Mouse (Mus musculus): ENCODE results near the gene Gpc6. TPM values are rescaled to one million over a fixed set of nuclear protein-coding genes. Genes with fewer than 3 reads are reported as not detected.

Gpc6 gene
- polyA plus RNA-seq, 1 experiment = not detected

GRCm38 (mm10) chr14:117650141-117650540 lies 725.0 kb downstream of the Gpc6 start:
- 99% methylated on average over 4 of the region's 4 CpGs for WGBS
- TF ChIP-seq POLR2A (IDR thresholded peaks at IDR 0.05; ENCODE audit: insufficient read depth, low read depth, low read length) (no peak), CTCF (IDR thresholded peaks at IDR 0.05; ENCODE audit: insufficient read depth, low read depth, low read length) (no peak)
- no peaks in the 10 kb centered on the region for H3K4me1 ChIP-seq (ENCODE audit: control insufficient read depth, insufficient read depth, low read length)
- H3K4me3 ChIP-seq (ENCODE audit: insufficient read depth, low read depth, low read length) = no peak overlapping the region
- H3K27ac ChIP-seq (ENCODE audit: insufficient read depth, low read depth, low read length) = no peak overlapping the region

- Histone ChIP-seq H3K27ac (ENCODE audit: insufficient read depth, low read depth, low read length) (no peak overlapping the region), H3K4me1 (ENCODE audit: control insufficient read depth, insufficient read depth, low read length) (no peaks in the 10 kb centered on the region), H3K4me3 (ENCODE audit: insufficient read depth, low read depth, low read length) (no peak overlapping the region)
- no peak for TF ChIP-seq CTCF (IDR thresholded peaks at IDR 0.05; ENCODE audit: insufficient read depth, low read depth, low read length)
- TF ChIP-seq POLR2A (IDR thresholded peaks at IDR 0.05; ENCODE audit: insufficient read depth, low read depth, low read length) = no peak
- WGBS = 81% methylated on average over 4 of the region's 4 CpGs
These were observed 726.2 kb downstream of the Gpc6 start for GRCm38 (mm10) chr14:117651271-117651670.

GRCm38 (mm10) chr14:117651938-117652337 lies 726.8 kb downstream of the Gpc6 start:
- H3K4me1 ChIP-seq (ENCODE audit: control insufficient read depth, insufficient read depth, low read length) = no peaks in the 10 kb centered on the region
- H3K27ac ChIP-seq (ENCODE audit: insufficient read depth, low read depth, low read length) = no peak overlapping the region
- TF ChIP-seq POLR2A (IDR thresholded peaks at IDR 0.05; ENCODE audit: insufficient read depth, low read depth, low read length) (no peak), CTCF (IDR thresholded peaks at IDR 0.05; ENCODE audit: insufficient read depth, low read depth, low read length) (no peak)
- no peak overlapping the region for H3K4me3 ChIP-seq (ENCODE audit: insufficient read depth, low read depth, low read length)
- 97% methylated on average over 2 of the region's 2 CpGs for WGBS

GRCm38 (mm10) chr14:117655382-117655781 lies 730.3 kb downstream of the Gpc6 start:
- no peaks in the 10 kb centered on the region for H3K4me1 ChIP-seq (ENCODE audit: control insufficient read depth, insufficient read depth, low read length)
- TF ChIP-seq POLR2A (IDR thresholded peaks at IDR 0.05; ENCODE audit: insufficient read depth, low read depth, low read length) = no peak
- no peak for TF ChIP-seq CTCF (IDR thresholded peaks at IDR 0.05; ENCODE audit: insufficient read depth, low read depth, low read length)
- H3K27ac ChIP-seq (ENCODE audit: insufficient read depth, low read depth, low read length) = no peak overlapping the region
- WGBS = 78% methylated on average over 6 of the region's 6 CpGs
- H3K4me3 ChIP-seq (ENCODE audit: insufficient read depth, low read depth, low read length) = no peak overlapping the region

- no peak overlapping the region for H3K4me3 ChIP-seq (ENCODE audit: insufficient read depth, low read depth, low read length)
- H3K4me1 ChIP-seq (ENCODE audit: control insufficient read depth, insufficient read depth, low read length) = no peaks in the 10 kb centered on the region
- WGBS = 95% methylated on average over 8 of the region's 8 CpGs
- no peak for TF ChIP-seq POLR2A (IDR thresholded peaks at IDR 0.05; ENCODE audit: insufficient read depth, low read depth, low read length)
- TF ChIP-seq CTCF (IDR thresholded peaks at IDR 0.05; ENCODE audit: insufficient read depth, low read depth, low read length) = no peak
- H3K27ac ChIP-seq (ENCODE audit: insufficient read depth, low read depth, low read length) = no peak overlapping the region
These were observed 734.2 kb downstream of the Gpc6 start for GRCm38 (mm10) chr14:117659198-117659761.

- no peak overlapping the region for H3K4me3 ChIP-seq (ENCODE audit: insufficient read depth, low read depth, low read length)
- H3K4me1 ChIP-seq (ENCODE audit: control insufficient read depth, insufficient read depth, low read length) = no peaks in the 10 kb centered on the region
- TF ChIP-seq CTCF (IDR thresholded peaks at IDR 0.05; ENCODE audit: insufficient read depth, low read depth, low read length) (no peak), POLR2A (IDR thresholded peaks at IDR 0.05; ENCODE audit: insufficient read depth, low read depth, low read length) (no peak)
- WGBS = 92% methylated on average over 4 of the region's 4 CpGs
- H3K27ac ChIP-seq (ENCODE audit: insufficient read depth, low read depth, low read length) = no peak overlapping the region
These were observed 737.1 kb downstream of the Gpc6 start for GRCm38 (mm10) chr14:117662261-117662660.

GRCm38 (mm10) chr14:117664796-117665195 lies 739.7 kb downstream of the Gpc6 start:
- WGBS = 69% methylated on average over 4 of the region's 4 CpGs

GRCm38 (mm10) chr14:117666126-117666525 lies 741.0 kb downstream of the Gpc6 start:
- H3K27ac ChIP-seq (ENCODE audit: insufficient read depth, low read depth, low read length) = no peak overlapping the region
- H3K4me1 ChIP-seq (ENCODE audit: control insufficient read depth, insufficient read depth, low read length) = no peaks in the 10 kb centered on the region
- WGBS = 91% methylated on average over 2 of the region's 2 CpGs

More at GRCm38 (mm10) chr14:117664796-117665195, 739.7 kb downstream of the Gpc6 start:
- TF ChIP-seq POLR2A (IDR thresholded peaks at IDR 0.05; ENCODE audit: insufficient read depth, low read depth, low read length) (no peak), CTCF (IDR thresholded peaks at IDR 0.05; ENCODE audit: insufficient read depth, low read depth, low read length) (no peak)
- Histone ChIP-seq H3K4me3 (ENCODE audit: insufficient read depth, low read depth, low read length) (no peak overlapping the region), H3K27ac (ENCODE audit: insufficient read depth, low read depth, low read length) (no peak overlapping the region), H3K4me1 (ENCODE audit: control insufficient read depth, insufficient read depth, low read length) (no peaks in the 10 kb centered on the region)

GRCm38 (mm10) chr14:117673541-117673940 lies 748.4 kb downstream of the Gpc6 start:
- no peak overlapping the region for H3K4me3 ChIP-seq (ENCODE audit: insufficient read depth, low read depth, low read length)

More at GRCm38 (mm10) chr14:117666126-117666525, 741.0 kb downstream of the Gpc6 start:
- no peak for TF ChIP-seq CTCF (IDR thresholded peaks at IDR 0.05; ENCODE audit: insufficient read depth, low read depth, low read length)
- no peak overlapping the region for H3K4me3 ChIP-seq (ENCODE audit: insufficient read depth, low read depth, low read length)

More at GRCm38 (mm10) chr14:117673541-117673940, 748.4 kb downstream of the Gpc6 start:
- WGBS = 96% methylated on average over 7 of the region's 7 CpGs
- no peak overlapping the region for H3K27ac ChIP-seq (ENCODE audit: insufficient read depth, low read depth, low read length)
- no peaks in the 10 kb centered on the region for H3K4me1 ChIP-seq (ENCODE audit: control insufficient read depth, insufficient read depth, low read length)
- no peak for TF ChIP-seq CTCF (IDR thresholded peaks at IDR 0.05; ENCODE audit: insufficient read depth, low read depth, low read length)
- no peak for TF ChIP-seq POLR2A (IDR thresholded peaks at IDR 0.05; ENCODE audit: insufficient read depth, low read depth, low read length)

Measured in olfactory bulb, adult 2 months (tissue).